Mouse (Mus musculus) lung, postnatal 0 days (tissue): ENCODE data around the gene Cltc.

ENCODE experiments used
- CTCF ChIP-seq: IDR thresholded peaks from 2 replicates; pipeline ENCODE4 v1.5.1; 2016; ENCODE audit warnings: antibody characterized with exemption, mild to moderate bottlenecking
- EP300 ChIP-seq: IDR thresholded peaks from 2 replicates; pipeline ENCODE4 v1.6.1; 2016; ENCODE audit warnings: antibody characterized with exemption, mild to moderate bottlenecking, control low read depth

DNA sequence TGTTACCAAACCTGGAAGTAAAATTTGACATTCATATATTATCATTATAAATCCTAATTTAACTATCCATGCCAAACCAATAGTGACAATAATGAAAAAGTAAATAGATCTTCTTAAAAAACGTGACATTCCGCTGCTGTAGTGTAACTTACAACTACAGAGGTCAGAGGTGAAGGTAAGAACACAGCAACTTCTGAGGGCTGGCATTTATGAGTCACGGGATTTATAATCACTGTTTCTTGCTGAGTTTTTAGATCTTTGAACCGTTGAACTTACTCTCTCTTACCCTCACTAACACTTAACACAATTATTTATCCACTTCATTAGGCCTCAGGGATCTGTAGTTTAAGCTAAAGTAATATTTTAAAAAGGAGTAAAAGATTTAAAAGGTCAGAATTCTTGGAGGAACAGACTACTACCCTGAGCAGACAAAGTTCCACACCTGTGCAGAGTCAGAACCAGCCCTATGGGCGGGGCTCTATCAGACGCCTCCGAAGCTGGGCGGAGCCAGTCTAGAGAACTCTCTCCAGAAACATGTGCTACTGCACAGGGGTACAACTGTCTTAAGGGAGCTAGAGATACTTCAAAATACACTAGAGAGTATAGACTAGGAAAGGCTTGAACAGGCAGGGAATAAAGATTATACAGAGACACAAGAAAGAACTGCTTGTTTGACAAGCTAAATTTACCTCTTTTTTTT is 19.9 kb downstream of the Cltc start:
- TF ChIP-seq EP300, result no peak
- TF ChIP-seq CTCF, result no peak
